15 mouse cellular contexts compared by ENCODE assay signal in the genomic region with DNA sequence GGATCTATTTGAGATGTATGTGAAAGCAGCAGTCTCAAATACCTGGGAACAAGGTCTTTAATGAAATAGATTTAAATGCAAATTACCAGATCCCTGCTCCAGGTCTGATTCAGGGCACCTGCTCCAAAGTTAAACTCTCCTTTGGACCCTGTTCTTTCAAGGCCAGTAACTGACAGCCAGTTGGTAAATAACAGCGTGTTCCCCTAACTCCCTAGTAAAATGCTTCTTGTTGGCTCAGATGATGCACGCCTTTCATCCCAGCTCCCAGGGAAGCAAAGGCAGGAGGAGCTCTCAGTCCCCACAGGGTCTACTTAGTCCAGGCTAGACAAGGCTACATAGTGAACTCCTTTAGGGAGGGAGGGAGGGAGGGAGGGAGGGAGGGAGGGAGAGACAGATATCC. TPM values are rescaled to one million over a fixed set of nuclear protein-coding genes. Genes with fewer than 3 reads are reported as not detected.
DNase-seq lines count a peak whose midpoint lies in the region; ATAC-seq lines count a peak whose summit lies in the region.
"Had no signal": no experiment of that assay in that cellular context is flagged by ENCODE, and none has a peak within 500 bp of the region (broad histone marks: within the 10 kb centered on the region; RNA-seq: fewer than 3 reads in every experiment).

No protein-coding gene starts in this region.

- H3K36me3 ChIP-seq in heart, embryonic 12.5 days = peaks cover 13% of the 10 kb centered on the region
- no peaks in the 10 kb centered on the region; the same call in 1 of the 2 replicates for H3K36me3 ChIP-seq in heart, embryonic 11.5 days (ENCODE audit: control insufficient read depth, insufficient read depth, low read length)
- 0 out of 2 replicates have a peak, but pooled peaks cover 3% of the 10 kb centered on the region for H3K36me3 ChIP-seq in midbrain, embryonic 13.5 days
- H3K36me3 ChIP-seq in midbrain, embryonic 10.5 days = peaks cover 24% of the 10 kb centered on the region
- H3K36me3 ChIP-seq in liver, embryonic 13.5 days = peaks cover 21% of the 10 kb centered on the region

- ATAC-seq in heart, embryonic 12.5 days (ENCODE audit: insufficient number of reproducible peaks, low FRiP score) = no peak
- no peak for ATAC-seq in heart, embryonic 11.5 days (replicated peaks; ENCODE audit: insufficient number of reproducible peaks, low FRiP score, low TSS enrichment)
- ATAC-seq in midbrain, embryonic 13.5 days = no peak
- ATAC-seq in liver, embryonic 13.5 days (ENCODE audit: low read depth) = no peak
- ATAC-seq: activated CD4-positive, CD25-positive, alpha-beta regulatory T cell, adult 4 months had no signal

- no peak overlapping the region for H3K4me2 ChIP-seq in heart, embryonic 12.5 days
- no peak overlapping the region for H3K4me2 ChIP-seq in heart, embryonic 11.5 days
- H3K4me2 ChIP-seq in midbrain, embryonic 13.5 days (replicated peaks) = no peak overlapping the region
- peak overlapping the region; percentile 17; the same call in 1 of the 2 replicates for H3K4me2 ChIP-seq in liver, embryonic 13.5 days

- DNase-seq in midbrain, embryonic 10.5 days (ENCODE audit: low spot score) = no peak
- DNase-seq in liver, embryonic 13.5 days = no peak
- DNase-seq in adrenal gland, adult 18-20 months (ENCODE audit: low spot score in 2 of 2) = no peak
- DNase-seq in right cerebral cortex, postnatal 36 days (ENCODE audit: low spot score in 2 of 2) = no peak
- no peak for DNase-seq in lung, postnatal 4 days
- DNase-seq: adrenal gland, postnatal 25 days; cerebellum, adult 8-10 months; gastrocnemius, postnatal 14 days; lung, adult 2 months; midbrain, embryonic 14.5 days had no signal

- H3K4me1 ChIP-seq in heart, embryonic 12.5 days (replicated peaks) = peaks cover 70% of the 10 kb centered on the region
- peaks cover 42% of the 10 kb centered on the region for H3K4me1 ChIP-seq in heart, embryonic 11.5 days (ENCODE audit: control insufficient read depth, insufficient read depth, low read length)
- H3K4me1 ChIP-seq in midbrain, embryonic 13.5 days (replicated peaks) = peaks cover 45% of the 10 kb centered on the region
- H3K4me1 ChIP-seq in midbrain, embryonic 10.5 days = peaks cover 27% of the 10 kb centered on the region
- peaks cover 80% of the 10 kb centered on the region for H3K4me1 ChIP-seq in liver, embryonic 13.5 days (replicated peaks)

- 85% methylated on average over 2 of the region's 2 CpGs for WGBS in heart, embryonic 12.5 days
- WGBS in heart, embryonic 11.5 days (ENCODE audit: insufficient replicate concordance) = 89% methylated on average over 2 of the region's 2 CpGs
- 87% methylated on average over 2 of the region's 2 CpGs for WGBS in midbrain, embryonic 13.5 days
- 90% methylated on average over 2 of the region's 2 CpGs for WGBS in midbrain, embryonic 10.5 days
- WGBS in liver, embryonic 13.5 days (ENCODE audit: insufficient replicate concordance) = 79% methylated on average over 2 of the region's 2 CpGs

- no peaks in the 10 kb centered on the region for H3K27me3 ChIP-seq in heart, embryonic 12.5 days (replicated peaks)
- H3K27me3 ChIP-seq in heart, embryonic 11.5 days (ENCODE audit: control insufficient read depth, insufficient read depth, low read length) = no peaks in the 10 kb centered on the region
- no peaks in the 10 kb centered on the region for H3K27me3 ChIP-seq in midbrain, embryonic 13.5 days
- no peaks in the 10 kb centered on the region for H3K27me3 ChIP-seq in midbrain, embryonic 10.5 days (ENCODE audit: low read depth, poor library complexity, severe bottlenecking)
- H3K27me3 ChIP-seq in liver, embryonic 13.5 days = no peaks in the 10 kb centered on the region

- peak overlapping the region; percentile 3; the same call in 1 of the 2 replicates for H3K27ac ChIP-seq in heart, embryonic 12.5 days (ENCODE audit: poor library complexity, severe bottlenecking)
- no peak overlapping the region for H3K27ac ChIP-seq in heart, embryonic 11.5 days (ENCODE audit: low read depth, low read length)
- 0 out of 2 replicates have a peak overlapping the region, but pooled peaks have one; percentile 53 for H3K27ac ChIP-seq in midbrain, embryonic 13.5 days
- no peak overlapping the region for H3K27ac ChIP-seq in midbrain, embryonic 10.5 days (replicated peaks)
- H3K27ac ChIP-seq in liver, embryonic 13.5 days = peak overlapping the region; percentile 60

- H3K4me3 ChIP-seq in heart, embryonic 12.5 days = no peak overlapping the region
- H3K4me3 ChIP-seq in heart, embryonic 11.5 days (ENCODE audit: low read depth, low read length) = no peak overlapping the region
- no peak overlapping the region for H3K4me3 ChIP-seq in midbrain, embryonic 13.5 days (replicated peaks)
- no peak overlapping the region for H3K4me3 ChIP-seq in midbrain, embryonic 10.5 days
- H3K4me3 ChIP-seq in liver, embryonic 13.5 days (replicated peaks) = no peak overlapping the region
- H3K4me3 ChIP-seq: erythroblast, embryonic 14.5 days had no signal

- H3K9me3 ChIP-seq in heart, embryonic 12.5 days (replicated peaks) = no peaks in the 10 kb centered on the region
- H3K9me3 ChIP-seq in heart, embryonic 11.5 days (replicated peaks; ENCODE audit: control insufficient read depth, low read length) = no peaks in the 10 kb centered on the region
- H3K9me3 ChIP-seq in midbrain, embryonic 13.5 days = no peaks in the 10 kb centered on the region
- no peaks in the 10 kb centered on the region; the same call in 1 of the 2 replicates for H3K9me3 ChIP-seq in midbrain, embryonic 10.5 days (replicated peaks)
- 0 out of 2 replicates have a peak, but pooled peaks cover 4% of the 10 kb centered on the region for H3K9me3 ChIP-seq in liver, embryonic 13.5 days (replicated peaks)

- H3K9ac ChIP-seq in heart, embryonic 12.5 days = no peak overlapping the region
- no peak overlapping the region for H3K9ac ChIP-seq in heart, embryonic 11.5 days (ENCODE audit: low read depth, low read length)
- H3K9ac ChIP-seq in midbrain, embryonic 13.5 days (replicated peaks) = no peak overlapping the region
- H3K9ac ChIP-seq in liver, embryonic 13.5 days = no peak overlapping the region

RNA-seq across cellular contexts. Expression of gene Clic4, which starts 26.2 kb away (rescaled TPM):
- polyA plus RNA-seq in heart, embryonic 12.5 days (2016; fragmentation: Nextera tagmentation; extraction: Ambion mirVana) = 291 and 300 TPM in 2 replicates
- polyA plus RNA-seq in heart, embryonic 11.5 days (2014; fragmentation: Nextera tagmentation; extraction: Ambion mirVana) = 156 and 251 TPM in 2 replicates
- polyA plus RNA-seq in midbrain, embryonic 13.5 days (2015; fragmentation: Nextera tagmentation; extraction: Ambion mirVana) = 95.1 and 108 TPM in 2 replicates
- 224 and 229 TPM in 2 replicates for polyA plus RNA-seq in midbrain, embryonic 10.5 days (2016; fragmentation: Nextera tagmentation; extraction: Ambion mirVana)
- polyA plus RNA-seq in liver, embryonic 13.5 days (2015; fragmentation: Nextera tagmentation; extraction: Ambion mirVana) = 109 and 131 TPM in 2 replicates
- 100 to 1,000 TPM in 1 of 2 experiments, 10 to 100 TPM in 1; 74.4 to 136 TPM for total RNA-seq in adrenal gland, adult 18-20 months (2021)

Comparison
In these comparisons a context has a peak if more than half of its experiments do, and no peak if none do; other contexts are left out.
1. H3K27ac ChIP-seq: peak in heart, embryonic 12.5 days (single experiment), midbrain, embryonic 13.5 days (single experiment) and liver, embryonic 13.5 days (single experiment); none in heart, embryonic 11.5 days (single experiment) and midbrain, embryonic 10.5 days (single experiment).